Mouse (Mus musculus) hindbrain, embryonic 11.5 days (tissue): ENCODE results near the gene Klf3. TPM values are rescaled to one million over a fixed set of nuclear protein-coding genes. Genes with fewer than 3 reads are reported as not detected.

Source experiments
- ATAC-seq: fragments of 200-750 bp; cut with Nextera tagmentation; 2 replicates; pipeline ENCODE4 v1.8.0; 2017; ENCODE audit warnings: mild to moderate bottlenecking, moderate TSS enrichment, moderate library complexity; ENCODE audit not compliant: low FRiP score
- DNase-seq: peaks from one replicate; pipeline ENCODE4 v3.0.0-alpha.2; 2015; ENCODE audit warnings: low spot score
- H3K27ac ChIP-seq: fragments of 300-500 bp; sonication (generic); 2 replicates; pipeline ENCODE4 v1.5.1; 2014; ENCODE audit warnings: mild to moderate bottlenecking, low read depth, low read length
- H3K27me3 ChIP-seq: fragments of 300-500 bp; sonication (generic); 2 replicates; pipeline ENCODE4 v1.6.1; 2014; ENCODE audit warnings: mild to moderate bottlenecking, low read length, moderate library complexity, mixed read lengths; ENCODE audit not compliant: control insufficient read depth, insufficient read depth
- H3K36me3 ChIP-seq: fragments of 300-500 bp; sonication (generic); 2 replicates; pipeline ENCODE4 v1.6.1; 2014; ENCODE audit warnings: mild to moderate bottlenecking, low read length, moderate library complexity, mixed read lengths; ENCODE audit not compliant: control insufficient read depth, insufficient read depth
- H3K4me1 ChIP-seq: fragments of 300-500 bp; sonication (generic); replicated peaks from 2 replicates; pipeline ENCODE4 v1.6.1; 2014; ENCODE audit warnings: low read length, mixed read lengths; ENCODE audit not compliant: control insufficient read depth, insufficient read depth
- H3K4me2 ChIP-seq: fragments of 300-500 bp; sonication (generic); replicated peaks from 2 replicates; pipeline ENCODE4 v1.6.1; 2014; ENCODE audit warnings: mild to moderate bottlenecking, low read depth, low read length
- H3K4me3 ChIP-seq: fragments of 300-500 bp; sonication (generic); 2 replicates; pipeline ENCODE4 v1.5.1; 2014; ENCODE audit warnings: low read depth, low read length
- H3K9ac ChIP-seq: fragments of 300-500 bp; sonication (generic); 2 replicates; pipeline ENCODE4 v1.6.1; 2014; ENCODE audit warnings: low read depth, low read length
- H3K9me3 ChIP-seq: fragments of 300-500 bp; sonication (generic); 2 replicates; pipeline ENCODE4 v1.6.1; 2016; ENCODE audit warnings: low read length; ENCODE audit not compliant: control insufficient read depth
- WGBS: fragments of 180-500 bp; shearing (Covaris S2); extraction: QIAGEN DNeasy Blood & Tissue Kit; methylation state at CpG from one replicate; pipeline ENCODE4 v1.1.7; 2014; 5-methylcytosine and 5-hydroxymethylcytosine counted together
- polyA plus RNA-seq: library from polyadenylated mRNA; unstranded; fragments of >200 nt; fragmentation: Nextera tagmentation; extraction: Ambion mirVana; gene quantifications from 2 replicates; pipeline ENCODE4 v1.2.1, GENCODE M21; 2014

The Klf3 gene
- polyA plus RNA-seq: 35.3 and 47.2 TPM in 2 replicates

GRCm38 (mm10) chr5:64802795-64803719 lies at the start of gene Klf3:
Klf3 (plus strand) TSS chr5:64803388.
- Histone ChIP-seq H3K27ac (peak within 1 kb of the TSS; percentile 99), H3K9ac (peak within 1 kb of the TSS; percentile 83), H3K4me2 (peak within 1 kb of the TSS; percentile 56), H3K9me3 (no peaks in the 10 kb centered on the region), H3K27me3 (no peaks in the 10 kb centered on the region), H3K4me3 (peak within 1 kb of the TSS; percentile 73), H3K36me3 (no peaks in the 10 kb centered on the region), H3K4me1 (peaks cover 4% of the 10 kb centered on the region; the same call in 1 of the 2 replicates)
- peak; percentile 90 for DNase-seq
- peak; percentile 93 for ATAC-seq
- under 1% methylated on average over 66 of the region's 116 CpGs for WGBS

- no peak for ATAC-seq
- no peak overlapping the region for H3K4me3 ChIP-seq
- H3K36me3 ChIP-seq: no peaks in the 10 kb centered on the region
- H3K4me2 ChIP-seq: no peak overlapping the region
- no peak for DNase-seq
- no peaks in the 10 kb centered on the region for H3K9me3 ChIP-seq
- no peaks in the 10 kb centered on the region for H3K4me1 ChIP-seq
- H3K27ac ChIP-seq: no peak overlapping the region
- 91% methylated on average over 4 of the region's 4 CpGs for WGBS
- no peak overlapping the region for H3K9ac ChIP-seq
- no peaks in the 10 kb centered on the region for H3K27me3 ChIP-seq
These were observed 40.9 kb upstream of the Klf3 start for GRCm38 (mm10) chr5:64762295-64762694.

- Histone ChIP-seq H3K27me3 (no peaks in the 10 kb centered on the region), H3K36me3 (no peaks in the 10 kb centered on the region), H3K9me3 (no peaks in the 10 kb centered on the region), H3K4me3 (no peak overlapping the region), H3K4me1 (no peaks in the 10 kb centered on the region), H3K27ac (no peak overlapping the region), H3K9ac (no peak overlapping the region), H3K4me2 (no peak overlapping the region)
- ATAC-seq (no peak), DNase-seq (no peak)
These were observed 38.7 kb upstream of the Klf3 start for GRCm38 (mm10) chr5:64764452-64764851.

GRCm38 (mm10) chr5:64765765-64766164 lies 37.4 kb upstream of the Klf3 start:
- no peaks in the 10 kb centered on the region for H3K4me1 ChIP-seq
- no peak overlapping the region for H3K4me2 ChIP-seq
- H3K36me3 ChIP-seq: no peaks in the 10 kb centered on the region
- H3K27ac ChIP-seq: no peak overlapping the region
- DNase-seq (no peak), ATAC-seq (no peak)
- no peak overlapping the region for H3K9ac ChIP-seq
- no peaks in the 10 kb centered on the region for H3K27me3 ChIP-seq
- WGBS: 97% methylated on average over 1 of the region's 1 CpGs
- H3K4me3 ChIP-seq: no peak overlapping the region
- no peaks in the 10 kb centered on the region for H3K9me3 ChIP-seq

GRCm38 (mm10) chr5:64766626-64767025 lies 36.6 kb upstream of the Klf3 start:
- H3K36me3 ChIP-seq: no peaks in the 10 kb centered on the region
- DNase-seq: no peak

GRCm38 (mm10) chr5:64771619-64772018 lies 31.6 kb upstream of the Klf3 start:
- Histone ChIP-seq H3K27ac (no peak overlapping the region), H3K4me2 (no peak overlapping the region), H3K9me3 (no peaks in the 10 kb centered on the region), H3K9ac (no peak overlapping the region), H3K36me3 (no peaks in the 10 kb centered on the region), H3K4me1 (no peaks in the 10 kb centered on the region), H3K27me3 (no peaks in the 10 kb centered on the region), H3K4me3 (no peak overlapping the region)
- no peak for DNase-seq
- ATAC-seq: no peak
- WGBS: 94% methylated on average over 2 of the region's 2 CpGs

More at GRCm38 (mm10) chr5:64766626-64767025, 36.6 kb upstream of the Klf3 start:
- no peak overlapping the region for H3K9ac ChIP-seq
- H3K27me3 ChIP-seq: no peaks in the 10 kb centered on the region
- ATAC-seq: no peak
- no peak overlapping the region for H3K4me3 ChIP-seq
- no peak overlapping the region for H3K4me2 ChIP-seq
- H3K4me1 ChIP-seq: no peaks in the 10 kb centered on the region
- 90% methylated on average over 2 of the region's 2 CpGs for WGBS
- no peak overlapping the region for H3K27ac ChIP-seq
- H3K9me3 ChIP-seq: no peaks in the 10 kb centered on the region

GRCm38 (mm10) chr5:64778211-64778610 lies 25.0 kb upstream of the Klf3 start:
- DNase-seq: no peak
- H3K9ac ChIP-seq: no peak overlapping the region
- H3K27ac ChIP-seq: no peak overlapping the region
- H3K4me2 ChIP-seq: no peak overlapping the region
- H3K36me3 ChIP-seq: no peaks in the 10 kb centered on the region
- 89% methylated on average over 5 of the region's 5 CpGs for WGBS
- H3K27me3 ChIP-seq: no peaks in the 10 kb centered on the region
- H3K4me3 ChIP-seq: no peak overlapping the region
- no peak for ATAC-seq
- H3K9me3 ChIP-seq: no peaks in the 10 kb centered on the region
- no peaks in the 10 kb centered on the region for H3K4me1 ChIP-seq

GRCm38 (mm10) chr5:64779285-64779684 lies 23.9 kb upstream of the Klf3 start:
- Histone ChIP-seq H3K9ac (no peak overlapping the region), H3K4me1 (no peaks in the 10 kb centered on the region), H3K9me3 (no peaks in the 10 kb centered on the region), H3K27ac (no peak overlapping the region), H3K4me2 (no peak overlapping the region), H3K36me3 (no peaks in the 10 kb centered on the region), H3K4me3 (no peak overlapping the region), H3K27me3 (no peaks in the 10 kb centered on the region)
- no peak for DNase-seq
- ATAC-seq: no peak
- WGBS: 87% methylated on average over 2 of the region's 2 CpGs

- DNase-seq (no peak), ATAC-seq (no peak)
- no peak overlapping the region for H3K9ac ChIP-seq
- H3K9me3 ChIP-seq: no peaks in the 10 kb centered on the region
- H3K4me3 ChIP-seq: no peak overlapping the region
- WGBS: 67% methylated on average over 7 of the region's 7 CpGs
- H3K27me3 ChIP-seq: no peaks in the 10 kb centered on the region
- no peak overlapping the region for H3K4me2 ChIP-seq
- no peak overlapping the region for H3K27ac ChIP-seq
- H3K4me1 ChIP-seq: no peaks in the 10 kb centered on the region
- H3K36me3 ChIP-seq: no peaks in the 10 kb centered on the region
These were observed 22.4 kb upstream of the Klf3 start for GRCm38 (mm10) chr5:64780778-64781177.
